Mouse (Mus musculus) lung, adult 2 months (tissue): ENCODE measurements around the gene Hipk2. TPM values are rescaled to one million over a fixed set of nuclear protein-coding genes. Genes with fewer than 3 reads are reported as not detected.

Experiments used
- DNase-seq: peaks from one replicate; pipeline ENCODE4 v3.0.0; 2022
- H3K4me1 ChIP-seq: fragments of 200-500 bp; 2 replicates; pipeline ENCODE4 v1.6.1; 2011; ENCODE audit warnings: low read length; ENCODE audit not compliant: control insufficient read depth, insufficient read depth
- H3K4me3 ChIP-seq: fragments of 200-500 bp; replicated peaks from 2 replicates; pipeline ENCODE3; 2011; ENCODE audit warnings: low read depth, mild to moderate bottlenecking, control low read depth, low read length; ENCODE audit errors: extremely low read depth
- CTCF ChIP-seq: fragments of 200-500 bp; IDR thresholded peaks from 2 replicates; pipeline ENCODE4 v1.5.1; 2011; ENCODE audit warnings: mild to moderate bottlenecking, low read length, control low read depth; ENCODE audit not compliant: insufficient read depth
- POLR2A ChIP-seq: fragments of 200-500 bp; IDR thresholded peaks from 2 replicates; pipeline ENCODE4 v1.6.1; 2011; ENCODE audit warnings: low read depth, mild to moderate bottlenecking, control low read depth, low read length, borderline replicate concordance; ENCODE audit errors: extremely low read depth
- WGBS: fragments of 180-500 bp; shearing (Covaris S2); methylation state at CpG from one replicate; pipeline ENCODE4 v1.1.7; 2018; 5-methylcytosine and 5-hydroxymethylcytosine counted together
- polyA plus RNA-seq: library from polyadenylated mRNA; depleted of rRNA; stranded (reverse); fragments of >200 nt; gene quantifications from 2 replicates; pipeline ENCODE4 v1.2.3, GENCODE M21; 2012

Hipk2 gene
- polyA plus RNA-seq, 1 experiment: 54.8 TPM

GRCm38 (mm10) chr6:38713957-38714898 is 161.7 kb downstream of the Hipk2 start:
- WGBS: 86% methylated on average over 19 of the region's 19 CpGs
- no peak for TF ChIP-seq POLR2A
- no peak for TF ChIP-seq CTCF
- no peaks in the 10 kb centered on the region for H3K4me1 ChIP-seq
- no peak overlapping the region for H3K4me3 ChIP-seq
- DNase-seq: no peak

GRCm38 (mm10) chr6:38710449-38710848 is 165.5 kb downstream of the Hipk2 start:
- no peak for DNase-seq
- Histone ChIP-seq H3K4me3 (no peak overlapping the region), H3K4me1 (no peaks in the 10 kb centered on the region)
- WGBS: 85% methylated on average over 3 of the region's 3 CpGs
- TF ChIP-seq CTCF (no peak), POLR2A (no peak)

- Histone ChIP-seq H3K4me3 (no peak overlapping the region), H3K4me1 (no peaks in the 10 kb centered on the region)
- no peak for DNase-seq
- TF ChIP-seq CTCF (no peak), POLR2A (no peak)
- WGBS: 69% methylated on average over 7 of the region's 7 CpGs
Measured at GRCm38 (mm10) chr6:38704264-38704984, 171.5 kb downstream of the Hipk2 start.

- TF ChIP-seq CTCF: no peak
- no peak for TF ChIP-seq POLR2A
- no peak overlapping the region for H3K4me3 ChIP-seq
- H3K4me1 ChIP-seq: no peaks in the 10 kb centered on the region
- WGBS: 74% methylated on average over 6 of the region's 6 CpGs
- no peak for DNase-seq
Measured at GRCm38 (mm10) chr6:38703526-38703925, 172.4 kb downstream of the Hipk2 start.

- no peak overlapping the region for H3K4me3 ChIP-seq
- H3K4me1 ChIP-seq: no peaks in the 10 kb centered on the region
- DNase-seq: no peak
- TF ChIP-seq POLR2A (no peak), CTCF (no peak)
- WGBS: 22% methylated on average over 6 of the region's 6 CpGs
Measured at GRCm38 (mm10) chr6:38702810-38703399, 173.1 kb downstream of the Hipk2 start.

- DNase-seq: no peak
- TF ChIP-seq POLR2A (no peak), CTCF (no peak)
- no peaks in the 10 kb centered on the region for H3K4me1 ChIP-seq
- H3K4me3 ChIP-seq: no peak overlapping the region
- WGBS: 66% methylated on average over 2 of the region's 2 CpGs
Measured at GRCm38 (mm10) chr6:38701421-38701820, 174.5 kb downstream of the Hipk2 start.

- H3K4me3 ChIP-seq: no peak overlapping the region
- TF ChIP-seq CTCF (no peak), POLR2A (no peak)
- 86% methylated on average over 18 of the region's 18 CpGs for WGBS
- no peak for DNase-seq
- no peaks in the 10 kb centered on the region; the same call in 1 of the 2 replicates for H3K4me1 ChIP-seq
Measured at GRCm38 (mm10) chr6:38698233-38698889, 177.6 kb downstream of the Hipk2 start.

GRCm38 (mm10) chr6:38696570-38696969 is 179.4 kb downstream of the Hipk2 start:
- Histone ChIP-seq H3K4me1 (no peaks in the 10 kb centered on the region; the same call in 1 of the 2 replicates), H3K4me3 (no peak overlapping the region)
- no peak for DNase-seq
- WGBS: 88% methylated on average over 9 of the region's 9 CpGs
- TF ChIP-seq POLR2A: no peak
